Mouse (Mus musculus): ENCODE measurements around the gene Eif2s2. TPM values are rescaled to one million over a fixed set of nuclear protein-coding genes. Genes with fewer than 3 reads are reported as not detected.

Eif2s2 gene
- polyA plus RNA-seq, 1 experiment from 2014 or later: 70.9 TPM

DNA sequence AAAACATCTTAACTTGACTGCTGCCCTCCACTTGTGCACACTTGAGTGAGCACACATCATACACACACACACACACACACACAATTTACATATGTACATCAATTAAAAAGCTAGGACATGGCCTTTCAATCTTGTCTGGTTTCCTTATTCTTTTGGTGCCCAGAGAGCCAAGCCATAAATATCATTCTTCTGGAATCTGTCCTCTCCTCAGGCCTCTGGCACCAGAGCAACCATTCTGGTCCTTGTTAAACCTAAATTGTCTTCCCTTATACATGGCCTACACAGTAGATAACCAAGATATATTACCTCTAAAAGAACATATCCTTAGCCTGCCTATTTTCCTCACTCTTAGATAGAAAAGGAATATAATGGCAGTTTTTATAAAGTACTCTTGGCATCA is 44.6 kb downstream of the Eif2s2 start:
- Histone ChIP-seq H3K4me2 (replicated peaks; ENCODE audit: low read depth, low read length) (no peak overlapping the region), H3K27me3 (ENCODE audit: insufficient read depth, low read length) (no peaks in the 10 kb centered on the region)
- ATAC-seq (ENCODE audit: low FRiP score, low TSS enrichment): no peak

DNA sequence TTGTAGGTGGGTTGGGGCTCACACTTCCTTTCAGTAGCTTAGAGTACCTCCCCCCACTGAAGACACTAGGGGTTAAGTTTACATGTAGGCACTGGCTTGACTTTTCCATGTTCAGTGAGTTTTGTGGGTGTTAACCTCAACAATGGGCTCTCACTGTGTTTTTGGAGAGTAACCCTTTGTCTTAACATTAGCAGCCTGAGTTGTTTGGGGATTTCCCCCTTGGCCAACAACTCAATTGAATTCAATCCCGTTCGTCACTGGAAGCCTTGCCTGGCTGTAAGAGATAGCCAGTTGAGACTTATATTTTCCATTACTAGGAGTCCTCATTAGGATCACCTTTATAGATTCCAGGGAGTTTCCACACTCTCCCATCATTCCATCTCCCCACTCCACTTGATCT is 56.2 kb downstream of the Eif2s2 start:
- H3K9ac ChIP-seq (replicated peaks; ENCODE audit: low read length): no peak overlapping the region
- 95% methylated on average over 2 of the region's 2 CpGs for WGBS
- H3K9me3 ChIP-seq (ENCODE audit: low read length): peaks cover 15% of the 10 kb centered on the region; the same call in 1 of the 2 replicates
- H3K27ac ChIP-seq (ENCODE audit: low read length): no peak overlapping the region
- no peak overlapping the region for H3K4me3 ChIP-seq (ENCODE audit: low read length)
- no peaks in the 10 kb centered on the region for H3K27me3 ChIP-seq (ENCODE audit: insufficient read depth, low read length)
- no peak for ATAC-seq (ENCODE audit: low FRiP score, low TSS enrichment)
- H3K4me2 ChIP-seq (replicated peaks; ENCODE audit: low read depth, low read length): no peak overlapping the region
- H3K36me3 ChIP-seq (ENCODE audit: insufficient read depth, low read length): peaks cover 11% of the 10 kb centered on the region; the same call in 1 of the 2 replicates
- H3K4me1 ChIP-seq (ENCODE audit: insufficient read depth, low read length): 0 out of 2 replicates have a peak, but pooled peaks cover 4% of the 10 kb centered on the region

More for the DNA sequence above, 44.6 kb downstream of the Eif2s2 start:
- Histone ChIP-seq H3K27ac (ENCODE audit: low read length) (no peak overlapping the region), H3K9me3 (ENCODE audit: low read length) (no peaks in the 10 kb centered on the region; the same call in 1 of the 2 replicates), H3K9ac (replicated peaks; ENCODE audit: low read length) (no peak overlapping the region), H3K4me3 (ENCODE audit: low read length) (no peak overlapping the region), H3K36me3 (ENCODE audit: insufficient read depth, low read length) (peaks cover 22% of the 10 kb centered on the region), H3K4me1 (ENCODE audit: insufficient read depth, low read length) (no peaks in the 10 kb centered on the region)

- no peak overlapping the region for H3K4me2 ChIP-seq (replicated peaks; ENCODE audit: low read depth, low read length)
- WGBS: 97% methylated on average over 6 of the region's 6 CpGs
- ATAC-seq (ENCODE audit: low FRiP score, low TSS enrichment): no peak
- no peak overlapping the region for H3K9ac ChIP-seq (replicated peaks; ENCODE audit: low read length)
- H3K36me3 ChIP-seq (ENCODE audit: insufficient read depth, low read length): peaks cover 11% of the 10 kb centered on the region; the same call in 1 of the 2 replicates
- no peak overlapping the region for H3K4me3 ChIP-seq (ENCODE audit: low read length)
- no peaks in the 10 kb centered on the region for H3K27me3 ChIP-seq (ENCODE audit: insufficient read depth, low read length)
- no peak overlapping the region for H3K27ac ChIP-seq (ENCODE audit: low read length)
- H3K9me3 ChIP-seq (ENCODE audit: low read length): peaks cover 8% of the 10 kb centered on the region; the same call in 1 of the 2 replicates
- 0 out of 2 replicates have a peak, but pooled peaks cover 7% of the 10 kb centered on the region for H3K4me1 ChIP-seq (ENCODE audit: insufficient read depth, low read length)
Measured at GRCm38 (mm10) chr2:154834149-154834865, 58.4 kb downstream of the Eif2s2 start.

DNA sequence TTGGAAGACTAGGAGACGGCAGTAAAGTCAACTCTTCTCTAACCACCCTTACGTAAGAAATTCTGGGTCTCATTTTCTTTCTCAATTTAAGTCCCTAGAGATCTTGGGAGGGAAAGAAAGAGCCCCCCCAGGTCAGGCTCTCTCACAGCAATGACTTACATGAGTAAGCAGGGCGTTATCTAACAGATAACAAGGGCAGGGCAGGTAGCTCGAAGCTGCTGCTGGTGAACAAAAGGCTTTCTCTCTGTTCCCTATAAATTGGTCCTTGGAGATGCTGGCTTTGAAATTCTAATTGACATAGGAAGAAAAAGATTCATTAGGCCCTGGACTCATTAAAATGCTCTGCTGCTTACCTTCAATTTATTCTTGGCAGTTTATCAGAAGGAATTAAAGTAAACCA is 60.3 kb downstream of the Eif2s2 start:
- ATAC-seq (ENCODE audit: low FRiP score, low TSS enrichment): no peak
- Histone ChIP-seq H3K4me3 (ENCODE audit: low read length) (no peak overlapping the region), H3K4me2 (replicated peaks; ENCODE audit: low read depth, low read length) (no peak overlapping the region), H3K27me3 (ENCODE audit: insufficient read depth, low read length) (no peaks in the 10 kb centered on the region), H3K36me3 (ENCODE audit: insufficient read depth, low read length) (peaks cover 8% of the 10 kb centered on the region; the same call in 1 of the 2 replicates), H3K9me3 (ENCODE audit: low read length) (0 out of 2 replicates have a peak, but pooled peaks cover 3% of the 10 kb centered on the region), H3K4me1 (ENCODE audit: insufficient read depth, low read length) (0 out of 2 replicates have a peak, but pooled peaks cover 11% of the 10 kb centered on the region), H3K27ac (ENCODE audit: low read length) (no peak overlapping the region), H3K9ac (replicated peaks; ENCODE audit: low read length) (no peak overlapping the region)
- 83% methylated on average over 4 of the region's 4 CpGs for WGBS

DNA sequence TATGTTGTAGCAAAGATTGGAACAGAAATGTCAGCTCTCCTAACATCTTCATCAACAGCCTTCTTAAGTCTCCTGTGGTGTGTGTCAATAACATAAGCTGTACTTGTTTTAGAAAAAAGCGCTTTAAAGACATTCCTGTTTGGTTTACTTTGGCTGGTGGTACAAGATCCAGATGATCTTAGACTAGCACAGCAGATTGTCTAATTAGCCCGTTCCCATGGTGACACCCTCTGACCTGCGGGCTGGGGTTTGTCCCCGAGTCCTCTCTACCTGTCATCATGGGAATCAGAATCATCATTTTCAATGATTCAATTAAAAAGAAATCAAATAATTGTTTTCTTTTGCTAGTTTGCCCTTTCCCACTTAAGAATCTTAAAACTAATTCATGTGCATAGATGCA is 65.2 kb downstream of the Eif2s2 start:
- 74% methylated on average over 4 of the region's 4 CpGs for WGBS
- Histone ChIP-seq H3K36me3 (ENCODE audit: insufficient read depth, low read length) (no peaks in the 10 kb centered on the region), H3K9ac (replicated peaks; ENCODE audit: low read length) (no peak overlapping the region), H3K9me3 (ENCODE audit: low read length) (no peaks in the 10 kb centered on the region), H3K4me1 (ENCODE audit: insufficient read depth, low read length) (peaks cover 16% of the 10 kb centered on the region; the same call in 1 of the 2 replicates), H3K27me3 (ENCODE audit: insufficient read depth, low read length) (no peaks in the 10 kb centered on the region), H3K27ac (ENCODE audit: low read length) (no peak overlapping the region), H3K4me3 (ENCODE audit: low read length) (no peak overlapping the region), H3K4me2 (replicated peaks; ENCODE audit: low read depth, low read length) (no peak overlapping the region)
- no peak for ATAC-seq (ENCODE audit: low FRiP score, low TSS enrichment)

- Histone ChIP-seq H3K4me2 (replicated peaks; ENCODE audit: low read depth, low read length) (no peak overlapping the region), H3K36me3 (ENCODE audit: insufficient read depth, low read length) (no peaks in the 10 kb centered on the region), H3K27ac (ENCODE audit: low read length) (no peak overlapping the region), H3K9me3 (ENCODE audit: low read length) (no peaks in the 10 kb centered on the region), H3K4me1 (ENCODE audit: insufficient read depth, low read length) (peaks cover 13% of the 10 kb centered on the region; the same call in 1 of the 2 replicates), H3K4me3 (ENCODE audit: low read length) (no peak overlapping the region), H3K9ac (replicated peaks; ENCODE audit: low read length) (no peak overlapping the region), H3K27me3 (ENCODE audit: insufficient read depth, low read length) (no peaks in the 10 kb centered on the region)
- WGBS: 73% methylated on average over 1 of the region's 1 CpGs
- no peak for ATAC-seq (ENCODE audit: low FRiP score, low TSS enrichment)
Measured at GRCm38 (mm10) chr2:154826054-154826538, 66.6 kb downstream of the Eif2s2 start.

Other genes starting within 250 kb of the Eif2s2 start
- gene Chmp4b, start 241.2 kb downstream of the Eif2s2 start, polyA plus RNA-seq (2015; fragmentation: Nextera tagmentation; extraction: Ambion mirVana): 18.0 and 20.7 TPM in 2 replicates
- not detected in 2 replicates for gene Gm14214, start 122.9 kb downstream of the Eif2s2 start, polyA plus RNA-seq (2015; fragmentation: Nextera tagmentation; extraction: Ambion mirVana)
- 42.3 and 48.4 TPM in 2 replicates for gene Raly, start 101.8 kb downstream of the Eif2s2 start, polyA plus RNA-seq (2015; fragmentation: Nextera tagmentation; extraction: Ambion mirVana)
- gene a, start 101.5 kb downstream of the Eif2s2 start, polyA plus RNA-seq (2015; fragmentation: Nextera tagmentation; extraction: Ambion mirVana): 0.35 TPM in 1 of 2 replicates, not detected in the other
- 1.9 and 2.1 TPM in 2 replicates for gene Gm14226, start 125.3 kb upstream of the Eif2s2 start, polyA plus RNA-seq (2015; fragmentation: Nextera tagmentation; extraction: Ambion mirVana)
- gene Ahcy, start 181.6 kb upstream of the Eif2s2 start, polyA plus RNA-seq (2015; fragmentation: Nextera tagmentation; extraction: Ambion mirVana): 79.2 and 82.7 TPM in 2 replicates
- gene Itch, start 240.6 kb upstream of the Eif2s2 start, polyA plus RNA-seq (2015; fragmentation: Nextera tagmentation; extraction: Ambion mirVana): 55.2 and 64.6 TPM in 2 replicates

All from kidney, embryonic 16.5 days (tissue).